Mouse (Mus musculus): ENCODE measurements around the gene Susd5.
"Not testable (repeated sequence)": the region's sequence is repeated elsewhere in the genome, so short reads cannot be mapped to it uniquely, and the experiment has no call there.

Gene Susd5

DNA sequence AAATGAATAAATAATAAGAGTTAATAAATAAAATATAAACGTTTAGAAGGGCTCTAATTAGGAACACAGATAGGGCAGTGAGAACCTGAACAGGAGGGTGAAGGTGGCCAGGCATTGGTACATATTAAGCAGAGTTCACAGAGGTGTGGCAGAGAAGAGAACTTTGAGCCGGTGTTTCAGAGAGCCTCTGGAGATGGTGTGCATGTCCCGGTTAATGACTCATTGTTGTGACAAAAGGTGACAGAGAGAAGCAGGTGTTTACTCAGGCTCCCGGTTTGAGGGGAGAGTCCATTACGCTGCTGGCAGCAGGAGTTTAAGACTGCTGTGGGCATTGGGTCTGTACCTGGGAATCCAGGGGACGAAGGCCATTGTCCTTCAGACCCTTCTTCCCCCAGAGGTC lies 12.4 kb downstream of the Susd5 start:
- no peak for DNase-seq (ENCODE audit: low read depth in 1 of 2, low spot score in 2 of 2)

DNA sequence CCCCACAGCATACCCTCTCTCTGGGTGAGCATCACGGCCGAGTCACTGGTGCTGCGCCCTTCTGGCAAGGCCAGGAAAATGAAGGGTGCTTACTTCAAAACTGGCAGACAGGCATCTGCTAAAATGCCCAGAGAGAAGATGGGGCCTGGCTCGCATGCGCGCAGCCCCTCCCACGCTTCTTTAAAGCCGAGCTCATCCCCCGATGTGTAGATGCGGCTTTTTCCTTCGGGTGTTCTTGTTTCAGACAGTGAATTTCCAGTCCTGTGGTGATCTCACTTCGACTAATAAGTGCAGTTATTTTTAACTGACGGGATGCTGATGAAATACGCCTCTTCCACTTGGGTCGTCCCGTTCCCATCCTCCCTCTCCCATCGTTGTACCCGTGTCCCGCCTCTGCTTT lies 16.7 kb downstream of the Susd5 start:
- no peak for DNase-seq (ENCODE audit: low read depth in 1 of 2, low spot score in 2 of 2)

GRCm38 (mm10) chr9:114086422-114086821 lies 29.5 kb downstream of the Susd5 start:
- DNase-seq (ENCODE audit: low read depth in 1 of 2, low spot score in 2 of 2) = no peak

GRCm38 (mm10) chr9:114087106-114087815 lies 30.3 kb downstream of the Susd5 start:
- DNase-seq (ENCODE audit: low read depth in 1 of 2, low spot score in 2 of 2) = no peak

- not testable (repeated sequence) for DNase-seq (ENCODE audit: low read depth in 1 of 2, low spot score in 2 of 2)
These were observed 31.9 kb downstream of the Susd5 start for GRCm38 (mm10) chr9:114088885-114089284.

DNA sequence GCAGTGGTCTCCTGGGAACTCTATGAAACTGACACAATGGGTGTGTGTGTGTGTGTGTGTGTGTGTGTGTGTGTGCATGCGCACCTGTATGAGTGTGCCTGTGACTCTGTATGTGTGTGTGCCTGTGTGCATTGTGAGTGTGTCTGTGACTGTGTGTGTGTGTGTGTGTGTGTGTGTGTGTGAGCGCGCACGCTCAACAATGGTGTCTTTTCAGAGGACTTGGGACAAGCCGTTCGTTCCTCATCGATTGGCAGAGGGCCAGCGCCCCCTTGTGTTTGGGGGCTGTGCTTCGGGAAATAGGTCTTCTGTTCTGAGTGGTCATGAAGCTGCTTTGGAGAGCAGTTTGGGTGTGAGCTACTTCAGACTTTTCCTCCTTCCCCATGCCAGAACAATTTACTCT lies 35.2 kb downstream of the Susd5 start:
- DNase-seq (ENCODE audit: low read depth in 1 of 2, low spot score in 2 of 2) = not testable (repeated sequence)

- no peak for DNase-seq (ENCODE audit: low read depth in 1 of 2, low spot score in 2 of 2)
These were observed 37.9 kb downstream of the Susd5 start for GRCm38 (mm10) chr9:114094854-114095253.

GRCm38 (mm10) chr9:114098716-114099302 lies 41.9 kb downstream of the Susd5 start:
- no peak for DNase-seq (ENCODE audit: low read depth in 1 of 2, low spot score in 2 of 2)

DNA sequence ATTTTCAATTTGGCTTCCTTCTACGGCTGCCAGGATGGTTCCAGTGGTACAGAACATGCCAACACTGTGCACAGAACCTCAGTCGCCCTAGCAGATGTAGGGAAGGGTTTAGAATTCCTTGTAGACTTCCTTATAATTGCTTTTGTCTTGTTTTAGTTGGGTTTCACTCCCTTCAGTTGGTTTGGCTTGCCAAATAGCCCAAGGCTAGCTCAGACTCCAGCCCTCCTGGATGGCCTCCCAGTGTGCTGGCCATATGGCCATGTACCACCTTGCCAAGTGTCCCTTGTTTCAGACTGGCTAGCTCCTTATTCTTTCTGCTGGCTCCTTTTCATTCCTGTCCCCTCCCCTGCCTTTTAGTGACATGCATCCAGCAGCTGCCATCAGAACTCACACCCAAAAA lies 53.3 kb downstream of the Susd5 start:
- no peak for DNase-seq (ENCODE audit: low read depth in 1 of 2, low spot score in 2 of 2)

DNA sequence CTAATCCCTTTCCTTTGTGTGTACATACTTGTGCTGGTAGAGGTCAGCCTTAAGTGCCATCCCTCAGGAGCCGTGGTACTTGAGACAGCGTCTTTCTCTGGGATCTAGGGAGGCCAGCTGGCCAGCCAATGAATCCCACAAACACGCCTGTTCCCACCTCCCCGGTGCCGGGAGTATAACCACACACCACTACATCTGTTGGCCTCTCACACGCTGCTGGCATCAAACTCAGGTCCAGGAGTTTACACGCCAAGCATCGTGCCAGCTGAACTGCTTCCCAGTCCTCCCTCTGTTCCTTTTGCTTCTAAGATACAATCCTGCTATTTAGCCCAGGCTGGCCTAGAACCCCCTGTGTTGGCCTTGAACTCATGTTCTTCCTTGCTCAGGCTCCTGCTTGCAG lies 54.2 kb downstream of the Susd5 start:
- no peak for DNase-seq (ENCODE audit: low read depth in 1 of 2, low spot score in 2 of 2)

DNA sequence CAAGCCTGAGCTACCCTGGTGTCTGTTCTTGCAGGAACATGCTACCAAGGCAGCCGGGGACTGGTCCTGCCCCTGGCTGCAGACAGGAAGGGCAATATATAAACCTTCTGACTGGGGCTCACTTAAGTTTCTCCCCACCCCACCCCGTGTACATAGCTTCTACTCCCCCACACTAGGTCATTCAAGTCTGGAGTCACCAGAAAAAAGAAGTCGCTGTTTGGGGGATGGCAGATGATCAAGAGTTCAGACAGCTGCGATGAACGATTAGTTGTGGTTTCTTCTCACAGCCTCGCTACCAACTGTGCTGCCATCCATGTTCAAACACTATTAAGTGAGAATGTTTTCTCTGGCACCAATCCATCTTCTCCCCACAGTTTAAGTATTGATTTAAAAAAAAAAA lies 55.3 kb downstream of the Susd5 start:
- no peak for DNase-seq (ENCODE audit: low read depth in 1 of 2, low spot score in 2 of 2)

- DNase-seq (ENCODE audit: low read depth in 1 of 2, low spot score in 2 of 2) = no peak
These were observed 57.1 kb downstream of the Susd5 start for GRCm38 (mm10) chr9:114113911-114114623.

DNA sequence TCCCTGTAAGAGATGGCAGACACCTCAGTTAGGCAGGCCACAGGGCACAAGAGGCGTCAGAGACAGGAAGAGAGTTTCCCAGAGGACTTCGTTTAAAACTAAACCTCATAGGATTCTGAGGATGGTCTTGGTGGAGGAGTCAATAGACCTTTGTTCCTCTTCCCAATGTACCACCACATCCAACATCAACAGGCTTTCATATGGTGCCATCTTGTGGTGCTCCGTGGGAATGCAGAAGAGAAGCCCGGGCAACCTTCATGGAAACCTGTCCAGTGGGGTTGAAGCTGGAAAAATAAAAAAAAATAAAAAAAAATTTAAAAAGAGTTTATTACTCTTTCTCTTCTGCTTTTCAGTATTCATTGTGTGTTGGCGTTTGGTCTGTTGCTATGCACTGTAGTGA lies 59.7 kb downstream of the Susd5 start:
- DNase-seq (ENCODE audit: low read depth in 1 of 2, low spot score in 2 of 2) = not testable (repeated sequence)

- not testable (repeated sequence) for DNase-seq (ENCODE audit: low read depth in 1 of 2, low spot score in 2 of 2)
These were observed 65.9 kb downstream of the Susd5 start for GRCm38 (mm10) chr9:114122862-114123261.

DNA sequence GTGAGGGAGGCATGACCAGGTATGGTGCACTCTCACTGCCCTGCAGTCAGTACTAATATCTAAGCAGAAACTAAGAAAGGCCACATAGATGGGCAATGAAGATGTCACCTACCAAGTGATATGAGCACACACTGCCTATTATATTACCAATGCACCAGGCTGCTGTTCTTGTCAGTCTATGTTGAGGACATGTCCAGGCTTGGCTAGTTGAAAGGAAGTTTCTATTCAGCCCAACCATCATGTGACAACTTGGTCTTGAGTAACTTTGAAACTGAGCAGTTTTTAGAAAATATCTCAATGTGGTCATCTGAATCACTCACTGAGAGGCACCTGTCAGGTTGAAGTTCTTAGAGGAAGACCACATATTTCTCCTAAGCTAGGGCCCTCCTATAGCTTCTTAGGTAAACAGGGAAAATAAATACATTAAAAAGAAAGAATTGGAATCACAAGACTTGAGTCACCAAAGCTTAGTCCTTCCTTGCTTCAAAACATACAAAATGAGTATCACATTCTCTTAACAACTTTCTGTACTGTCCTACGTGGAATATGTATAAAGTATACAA lies 72.4 kb downstream of the Susd5 start:
- not testable (repeated sequence) for DNase-seq (ENCODE audit: low read depth in 1 of 2, low spot score in 2 of 2)
